Mouse (Mus musculus): ENCODE results near the gene Nutf2. TPM values are rescaled to one million over a fixed set of nuclear protein-coding genes. Genes with fewer than 3 reads are reported as not detected.
A peak's percentile ranks its signal among the peaks of the same experiment; 100 is the strongest.

Gene Nutf2
- total RNA-seq, 1 experiment from 2014 or later, result 70.2 TPM

- no peak for ATAC-seq (replicated peaks in 1 of 2; ENCODE audit: insufficient read depth in 1 of 2, low FRiP score in 2 of 2, low TSS enrichment in 1 of 2, low read depth in 1 of 2, poor library complexity in 2 of 2, severe bottlenecking in 2 of 2)
Measured at GRCm38 (mm10) chr8:105852146-105852729, 8.1 kb upstream of the Nutf2 start.

- ATAC-seq (replicated peaks in 1 of 2; ENCODE audit: insufficient read depth in 1 of 2, low FRiP score in 2 of 2, low TSS enrichment in 1 of 2, low read depth in 1 of 2, poor library complexity in 2 of 2, severe bottlenecking in 2 of 2), result no peak
Measured at GRCm38 (mm10) chr8:105853178-105853577, 7.2 kb upstream of the Nutf2 start, which contains the start of gene Cenpt. Gene Cenpt (minus strand): TSS chr8:105853278.

- ATAC-seq (replicated peaks in 1 of 2; ENCODE audit: insufficient read depth in 1 of 2, low FRiP score in 2 of 2, low TSS enrichment in 1 of 2, low read depth in 1 of 2, poor library complexity in 2 of 2, severe bottlenecking in 2 of 2), result no peak
Measured at GRCm38 (mm10) chr8:105854303-105854702, 6.1 kb upstream of the Nutf2 start.

GRCm38 (mm10) chr8:105854715-105855216, 5.6 kb upstream of the Nutf2 start, which contains the start of gene Thap11:
Gene Thap11 (plus strand): TSS chr8:105855132.
- ATAC-seq (replicated peaks in 1 of 2; ENCODE audit: insufficient read depth in 1 of 2, low FRiP score in 2 of 2, low TSS enrichment in 1 of 2, low read depth in 1 of 2, poor library complexity in 2 of 2, severe bottlenecking in 2 of 2), result peak; percentile 77 to 84

GRCm38 (mm10) chr8:105855248-105856167, 4.9 kb upstream of the Nutf2 start:
- no peak for ATAC-seq (replicated peaks in 1 of 2; ENCODE audit: insufficient read depth in 1 of 2, low FRiP score in 2 of 2, low TSS enrichment in 1 of 2, low read depth in 1 of 2, poor library complexity in 2 of 2, severe bottlenecking in 2 of 2)

- no peak for ATAC-seq (replicated peaks in 1 of 2; ENCODE audit: insufficient read depth in 1 of 2, low FRiP score in 2 of 2, low TSS enrichment in 1 of 2, low read depth in 1 of 2, poor library complexity in 2 of 2, severe bottlenecking in 2 of 2)
Measured at GRCm38 (mm10) chr8:105856168-105856835, 4.1 kb upstream of the Nutf2 start.

GRCm38 (mm10) chr8:105858495-105858894, 1.9 kb upstream of the Nutf2 start:
- no peak; a peak in 1 of 4 replicates for ATAC-seq (replicated peaks in 1 of 2; ENCODE audit: insufficient read depth in 1 of 2, low FRiP score in 2 of 2, low TSS enrichment in 1 of 2, low read depth in 1 of 2, poor library complexity in 2 of 2, severe bottlenecking in 2 of 2)

- ATAC-seq (replicated peaks in 1 of 2; ENCODE audit: insufficient read depth in 1 of 2, low FRiP score in 2 of 2, low TSS enrichment in 1 of 2, low read depth in 1 of 2, poor library complexity in 2 of 2, severe bottlenecking in 2 of 2), result no peak
Measured at GRCm38 (mm10) chr8:105859314-105859713, 1.1 kb upstream of the Nutf2 start.

- ATAC-seq (replicated peaks in 1 of 2; ENCODE audit: insufficient read depth in 1 of 2, low FRiP score in 2 of 2, low TSS enrichment in 1 of 2, low read depth in 1 of 2, poor library complexity in 2 of 2, severe bottlenecking in 2 of 2), result no peak
Measured at GRCm38 (mm10) chr8:105861951-105862350, 1.6 kb downstream of the Nutf2 start.

GRCm38 (mm10) chr8:105866364-105867029, 6.1 kb downstream of the Nutf2 start:
- no peak for ATAC-seq (replicated peaks in 1 of 2; ENCODE audit: insufficient read depth in 1 of 2, low FRiP score in 2 of 2, low TSS enrichment in 1 of 2, low read depth in 1 of 2, poor library complexity in 2 of 2, severe bottlenecking in 2 of 2)

GRCm38 (mm10) chr8:105874301-105874700, 13.9 kb downstream of the Nutf2 start:
- no peak for ATAC-seq (replicated peaks in 1 of 2; ENCODE audit: insufficient read depth in 1 of 2, low FRiP score in 2 of 2, low TSS enrichment in 1 of 2, low read depth in 1 of 2, poor library complexity in 2 of 2, severe bottlenecking in 2 of 2)

- ATAC-seq (replicated peaks in 1 of 2; ENCODE audit: insufficient read depth in 1 of 2, low FRiP score in 2 of 2, low TSS enrichment in 1 of 2, low read depth in 1 of 2, poor library complexity in 2 of 2, severe bottlenecking in 2 of 2), result peak; percentile 79 to 94
Measured at GRCm38 (mm10) chr8:105880754-105881520, 20.6 kb downstream of the Nutf2 start, which contains the start of gene Edc4. Gene Edc4 (plus strand): TSS chr8:105880881.

- no peak for ATAC-seq (replicated peaks in 1 of 2; ENCODE audit: insufficient read depth in 1 of 2, low FRiP score in 2 of 2, low TSS enrichment in 1 of 2, low read depth in 1 of 2, poor library complexity in 2 of 2, severe bottlenecking in 2 of 2)
Measured at GRCm38 (mm10) chr8:105889756-105890465, 29.5 kb downstream of the Nutf2 start.

GRCm38 (mm10) chr8:105890870-105891269, 30.5 kb downstream of the Nutf2 start:
- ATAC-seq (replicated peaks in 1 of 2; ENCODE audit: insufficient read depth in 1 of 2, low FRiP score in 2 of 2, low TSS enrichment in 1 of 2, low read depth in 1 of 2, poor library complexity in 2 of 2, severe bottlenecking in 2 of 2), result no peak

GRCm38 (mm10) chr8:105892432-105892831, 32.1 kb downstream of the Nutf2 start:
- ATAC-seq (replicated peaks in 1 of 2; ENCODE audit: insufficient read depth in 1 of 2, low FRiP score in 2 of 2, low TSS enrichment in 1 of 2, low read depth in 1 of 2, poor library complexity in 2 of 2, severe bottlenecking in 2 of 2), result no peak; a peak in 1 of 4 replicates

GRCm38 (mm10) chr8:105893339-105893738, 33.0 kb downstream of the Nutf2 start, which contains the start of gene Nrn1l:
Gene Nrn1l (plus strand): TSS chr8:105893567.
- ATAC-seq (replicated peaks in 1 of 2; ENCODE audit: insufficient read depth in 1 of 2, low FRiP score in 2 of 2, low TSS enrichment in 1 of 2, low read depth in 1 of 2, poor library complexity in 2 of 2, severe bottlenecking in 2 of 2), result peak; percentile 43 to 46; a peak in 2 of 4 replicates
